Mouse (Mus musculus): ENCODE data around the gene Otogl.

Gene Otogl

GRCm38 (mm10) chr10:107829151-107829550 lies 82.8 kb downstream of the Otogl start:
- in situ Hi-C loops (cut with MboI, MseI): no loop called here

- in situ Hi-C loops (cut with MboI, MseI): no loop called here
These were observed 98.0 kb downstream of the Otogl start for GRCm38 (mm10) chr10:107813814-107814483.

DNA sequence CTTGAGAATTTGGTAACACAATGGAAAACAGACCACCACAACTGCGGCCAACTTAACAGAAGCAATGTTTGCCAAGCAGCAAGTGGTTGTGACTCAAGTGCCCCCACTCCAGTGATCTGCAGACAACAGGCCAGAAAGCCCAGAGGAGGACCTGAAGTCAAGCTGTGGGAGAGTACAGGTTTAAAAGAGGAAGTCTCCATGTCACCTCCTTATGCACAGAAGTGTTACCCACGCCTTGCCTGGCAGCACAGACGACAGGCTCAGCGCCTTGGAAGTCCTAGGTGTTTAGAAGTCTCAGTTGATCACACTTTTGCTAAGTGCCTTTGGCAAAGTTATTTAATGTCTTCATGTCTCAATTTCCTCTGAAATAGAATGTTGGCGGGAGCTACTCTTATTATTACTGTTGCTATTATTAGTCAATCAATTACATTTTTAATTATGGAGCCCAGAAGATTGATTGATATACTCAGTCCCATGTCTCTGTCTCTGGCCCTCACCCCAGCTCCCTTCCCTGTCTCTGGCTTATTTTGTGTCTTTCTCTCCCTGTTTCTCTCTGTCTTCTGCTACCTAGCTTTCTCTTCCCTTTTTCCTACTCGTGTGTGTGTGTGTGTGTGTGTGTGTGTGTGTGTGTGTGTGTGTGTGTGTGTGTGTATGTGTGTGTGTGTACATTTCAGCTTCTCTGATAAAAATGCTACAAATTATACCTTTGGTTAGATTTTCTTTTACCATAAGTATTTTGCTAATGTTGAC lies 101.1 kb downstream of the Otogl start:
- in situ Hi-C loops (cut with MboI, MseI): no loop called here

DNA sequence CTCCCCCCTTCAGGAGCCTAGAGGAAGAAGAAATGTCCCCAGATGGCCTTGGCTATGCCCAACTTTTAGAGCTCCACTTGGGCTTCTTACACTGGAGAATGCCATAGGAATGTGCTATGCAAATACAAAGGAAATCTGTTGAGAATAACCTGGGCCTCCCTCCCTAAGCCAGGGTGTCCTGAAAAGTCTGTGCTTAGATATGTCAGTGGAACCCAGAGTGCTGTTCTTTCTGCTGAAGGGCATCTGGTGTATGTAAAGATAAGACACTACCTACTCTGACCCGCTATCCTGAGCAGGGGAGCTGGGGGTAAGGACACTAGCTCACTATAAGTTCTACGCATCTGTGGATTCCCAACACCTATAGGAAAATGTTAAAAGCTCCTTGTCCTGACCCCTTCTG lies 106.7 kb downstream of the Otogl start:
- in situ Hi-C loops (cut with MboI, MseI): loop anchor here (10.0 kb wide), 1 partner anchor 640 kb away; no protein-coding TSS in a partner anchor

DNA sequence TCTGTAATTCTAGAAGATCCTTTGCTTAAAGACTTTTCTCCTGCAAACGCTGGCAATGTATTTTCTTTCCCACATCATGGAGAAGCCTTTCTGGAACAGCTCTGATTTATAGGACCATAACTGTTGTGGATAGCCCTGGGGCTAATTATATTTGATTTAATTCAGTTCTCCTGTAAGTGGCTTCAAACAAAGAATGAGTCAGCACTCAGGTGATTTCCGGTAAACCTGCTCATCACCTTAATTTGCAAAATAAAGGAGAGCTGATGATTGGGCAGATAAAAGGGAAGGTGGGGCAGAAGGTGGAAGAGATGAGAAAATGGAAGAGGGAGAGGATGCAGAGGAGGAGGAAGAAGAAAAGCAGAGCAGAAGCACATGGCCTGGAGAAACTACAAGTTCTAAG lies 107.6 kb downstream of the Otogl start:
- in situ Hi-C loops (cut with MboI, MseI): loop anchor here (10.0 kb wide), 1 partner anchor 641 kb away; no protein-coding TSS in a partner anchor

GRCm38 (mm10) chr10:107799671-107800353 lies 112.1 kb downstream of the Otogl start:
- in situ Hi-C loops (cut with MboI, MseI): loop anchor here (5.0 to 10.0 kb wide), 3 partner anchors 122 to 1775 kb away; no protein-coding TSS in a partner anchor

DNA sequence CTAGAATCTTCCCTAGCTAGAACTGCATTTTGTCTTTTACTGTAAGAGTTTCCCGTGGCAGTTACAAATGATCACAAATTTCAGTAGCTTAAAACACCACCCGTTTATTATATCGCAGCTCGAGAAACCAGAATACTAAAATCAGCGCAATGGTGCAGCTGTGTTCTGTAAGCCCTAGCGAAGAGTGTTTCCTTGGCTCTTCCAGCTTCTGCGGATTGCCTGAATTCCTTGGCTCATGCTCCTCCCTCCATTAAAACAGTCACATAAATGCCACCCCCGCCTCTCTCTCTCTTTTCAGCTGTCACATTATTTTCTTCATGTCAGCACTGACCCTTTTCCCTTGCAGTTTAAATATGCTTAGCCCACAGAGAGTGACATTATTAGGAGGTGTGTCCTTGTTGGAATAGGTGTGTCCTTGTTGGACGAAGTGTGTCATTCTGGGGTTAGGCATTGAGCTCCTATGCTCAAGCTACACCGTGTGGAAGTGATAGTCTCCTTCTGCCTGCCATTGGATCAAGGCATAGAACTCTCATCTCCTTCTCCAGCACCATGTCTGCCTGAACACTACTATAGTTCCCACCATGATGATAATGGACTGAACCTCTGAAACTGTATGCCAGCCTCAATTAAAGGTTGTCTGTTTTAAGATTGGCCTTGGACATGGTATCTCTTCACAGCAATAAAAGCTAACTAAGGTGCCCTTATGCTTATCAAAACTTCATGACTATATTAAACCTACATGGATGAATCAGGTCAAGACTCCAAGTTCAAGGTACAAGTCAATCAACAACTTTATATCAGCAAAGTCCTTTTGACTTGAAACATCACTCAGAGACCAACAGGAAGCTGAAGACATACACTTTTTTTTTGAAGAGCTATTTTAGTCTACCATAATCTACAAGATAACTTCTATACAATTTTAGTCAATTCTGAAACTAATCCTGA lies 116.8 kb downstream of the Otogl start:
- in situ Hi-C loops (cut with MboI, MseI): loop anchor here (5.0 to 10.0 kb wide), 2 partner anchors 127 to 1780 kb away; no protein-coding TSS in a partner anchor

DNA sequence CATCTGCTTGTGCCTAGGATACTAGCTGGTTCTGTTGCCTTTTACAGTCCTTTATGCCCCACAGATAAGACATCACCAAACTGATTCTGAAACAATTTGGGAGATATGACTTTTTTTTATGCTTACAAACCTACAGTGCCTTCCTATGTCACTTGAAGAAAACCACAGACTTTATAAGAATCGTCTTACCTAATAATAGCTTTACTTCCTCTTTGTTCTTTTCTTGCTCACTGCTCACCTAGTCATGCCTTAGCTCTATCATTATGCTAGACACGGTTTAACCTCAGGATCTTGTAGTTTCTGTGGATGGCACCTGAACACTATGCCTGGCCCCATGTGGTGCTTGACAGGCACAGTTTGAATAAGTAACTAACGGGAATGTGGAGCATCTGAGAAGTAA lies 119.4 kb downstream of the Otogl start:
- in situ Hi-C loops (cut with MboI, MseI): loop anchor here (10.0 kb wide), 1 partner anchor 1782 kb away; no protein-coding TSS in a partner anchor

GRCm38 (mm10) chr10:107779548-107779947 lies 132.4 kb downstream of the Otogl start:
- in situ Hi-C loops (cut with MboI, MseI): no loop called here

DNA sequence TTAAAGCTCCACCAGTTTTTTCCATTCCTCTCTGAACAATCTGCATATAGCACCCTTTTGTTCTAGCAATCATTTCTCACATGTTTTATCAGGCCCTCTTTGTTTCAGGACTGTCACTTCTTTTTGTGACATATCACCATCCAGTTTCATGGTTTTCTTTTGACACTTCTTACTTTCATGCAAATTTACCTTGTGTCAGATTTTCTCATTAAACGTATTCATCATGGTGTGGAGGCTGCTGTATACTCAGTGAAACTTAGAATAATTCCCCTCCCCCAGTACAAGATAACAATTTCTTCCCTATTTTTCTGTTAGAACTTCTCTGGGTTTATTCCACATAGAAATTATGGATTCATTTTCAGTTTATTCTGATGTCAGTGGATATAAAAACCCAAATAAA lies 152.3 kb downstream of the Otogl start:
- in situ Hi-C loops (cut with MboI, MseI): no loop called here

DNA sequence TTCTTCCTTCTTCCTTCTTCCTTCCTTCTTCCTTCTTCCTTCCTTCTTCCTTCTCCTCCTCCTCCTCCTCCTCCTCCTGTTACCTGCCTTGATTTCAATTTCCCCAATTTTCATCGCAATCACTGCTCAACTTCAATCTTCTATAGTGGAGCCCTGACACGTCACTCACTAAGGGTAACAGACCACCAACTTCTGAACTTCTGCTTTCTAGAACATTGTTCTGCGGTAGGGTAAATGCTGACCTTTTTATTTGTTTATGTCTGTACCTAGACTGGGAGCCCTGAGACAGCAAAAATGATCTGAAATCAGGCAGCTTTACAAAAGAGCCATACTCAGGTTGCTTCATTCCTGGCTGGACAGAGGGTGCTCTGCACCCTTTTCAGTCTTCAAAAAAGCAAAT lies 158.5 kb downstream of the Otogl start:
- in situ Hi-C loops (cut with MboI, MseI): no loop called here

DNA sequence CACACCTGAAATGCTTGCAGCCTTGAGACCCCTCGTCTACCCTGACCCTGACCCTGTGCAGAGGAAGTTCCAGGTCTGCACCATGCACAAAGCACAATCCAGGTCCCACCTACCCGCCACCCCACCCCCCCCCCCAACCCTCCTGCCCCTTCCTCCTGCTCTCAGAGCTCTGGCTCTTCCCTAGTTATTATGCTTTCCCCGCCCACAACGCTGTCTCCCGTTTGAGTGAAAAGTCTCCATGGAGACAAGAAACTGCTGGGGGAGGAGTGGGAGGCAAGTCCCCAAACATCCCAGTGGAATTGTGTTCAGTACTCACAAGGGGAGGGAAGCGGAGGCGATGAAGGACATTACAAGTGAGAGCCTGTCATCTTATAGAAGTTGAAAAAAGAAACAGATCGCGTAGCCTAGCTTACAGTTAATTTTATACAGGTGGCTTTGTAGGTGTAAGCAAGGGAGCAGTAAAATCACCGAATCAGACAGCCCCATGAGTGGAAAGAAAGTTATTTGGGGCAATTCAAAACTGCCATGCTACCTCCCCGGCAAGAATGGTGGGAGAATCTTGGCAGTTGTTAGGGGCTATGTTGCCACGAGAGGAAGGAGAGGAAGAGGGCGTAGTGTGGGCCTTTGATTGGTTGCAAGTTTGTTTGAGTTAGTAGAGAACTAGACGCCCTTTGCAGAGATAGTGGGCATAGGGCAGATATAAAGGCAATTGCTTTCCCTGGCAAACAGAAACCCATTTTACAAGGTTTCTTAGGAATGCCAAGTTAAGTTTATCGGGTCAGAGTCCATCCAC lies 159.4 kb downstream of the Otogl start:
- in situ Hi-C loops (cut with MboI, MseI): no loop called here

DNA sequence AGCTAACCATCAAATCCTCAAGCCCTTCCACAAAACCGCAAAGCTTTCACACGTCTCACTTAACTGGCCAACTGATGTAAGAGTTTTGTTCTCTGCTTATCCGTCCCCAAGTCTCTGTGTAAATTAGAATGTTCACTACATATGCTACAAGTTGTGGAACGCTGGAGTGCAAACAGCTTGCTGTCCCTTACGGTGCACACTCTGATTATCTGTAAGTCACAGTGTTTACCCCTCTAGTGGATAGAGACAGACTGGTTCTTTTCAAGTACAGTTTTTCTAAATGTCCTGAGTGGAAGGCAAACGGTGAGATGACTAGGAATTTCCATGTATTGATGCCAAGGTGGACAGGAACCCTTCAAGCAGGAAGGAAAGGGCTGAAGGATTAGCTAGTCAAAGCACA lies 160.0 kb downstream of the Otogl start:
- in situ Hi-C loops (cut with MboI, MseI): no loop called here

- in situ Hi-C loops (cut with MboI, MseI): loop anchor here (25.0 kb wide), 2 partner anchors 310 to 1110 kb away; no protein-coding TSS in a partner anchor
These were observed 164.4 kb downstream of the Otogl start for GRCm38 (mm10) chr10:107747566-107747965.

DNA sequence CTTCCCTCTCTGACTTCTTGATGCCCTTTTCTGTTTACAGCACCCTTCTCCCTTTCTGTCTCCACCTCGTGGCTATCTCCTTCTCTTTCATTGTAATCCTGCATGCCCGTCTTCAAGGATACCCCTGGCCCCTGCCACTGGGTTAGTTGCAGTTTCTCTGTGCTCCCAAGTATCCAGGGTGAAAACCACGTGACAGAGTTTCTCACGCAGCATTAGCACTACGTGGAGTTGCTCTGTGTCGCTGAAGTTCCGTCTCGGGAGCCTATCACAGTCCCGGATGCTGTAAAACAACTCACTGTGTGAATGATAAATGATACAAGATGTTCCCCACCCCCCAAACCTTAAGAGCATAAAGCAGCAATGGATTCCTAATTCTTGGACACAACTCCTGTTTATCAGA lies 165.2 kb downstream of the Otogl start:
- in situ Hi-C loops (cut with MboI, MseI): loop anchor here (25.0 kb wide), 2 partner anchors 309 to 1109 kb away; no protein-coding TSS in a partner anchor

- in situ Hi-C loops (cut with MboI, MseI): loop anchor here (10.0 to 25.0 kb wide), 3 partner anchors 303 to 1865 kb away; no protein-coding TSS in a partner anchor
These were observed 172.1 kb downstream of the Otogl start for GRCm38 (mm10) chr10:107739815-107740214.

- in situ Hi-C loops (cut with MboI, MseI): loop anchor here (10.0 to 25.0 kb wide), 3 partner anchors 300 to 1867 kb away; no protein-coding TSS in a partner anchor
These were observed 174.2 kb downstream of the Otogl start for GRCm38 (mm10) chr10:107737743-107738142.

GRCm38 (mm10) chr10:107735448-107735847 lies 176.5 kb downstream of the Otogl start:
- in situ Hi-C loops (cut with MboI, MseI): loop anchor here (10.0 to 25.0 kb wide), 3 partner anchors 298 to 1869 kb away; no protein-coding TSS in a partner anchor

DNA sequence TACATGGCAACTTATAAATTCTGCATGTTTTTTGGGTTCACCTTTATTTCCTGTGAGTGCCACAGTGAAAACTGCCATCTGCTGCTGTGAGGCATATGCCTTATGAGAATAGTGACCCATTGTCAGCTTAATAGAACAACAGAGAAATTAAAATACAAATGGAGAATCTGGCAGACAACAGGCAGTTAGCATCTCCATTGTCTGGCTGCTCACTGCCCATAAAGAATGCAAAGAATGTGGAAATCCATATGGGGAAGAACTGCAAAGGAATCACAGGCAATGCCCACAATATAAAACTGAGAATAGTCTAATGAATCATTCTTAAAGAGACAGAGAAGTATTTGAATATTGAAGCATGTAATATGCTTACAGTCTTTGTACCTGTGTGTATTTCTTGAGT lies 177.6 kb downstream of the Otogl start:
- in situ Hi-C loops (cut with MboI, MseI): loop anchor here (10.0 to 25.0 kb wide), 3 partner anchors 297 to 1870 kb away; no protein-coding TSS in a partner anchor

- in situ Hi-C loops (cut with MboI, MseI): loop anchor here (25.0 kb wide), 2 partner anchors 288 to 1088 kb away; no protein-coding TSS in a partner anchor
These were observed 186.3 kb downstream of the Otogl start for GRCm38 (mm10) chr10:107725631-107726030.
